Mouse (Mus musculus) CH12.LX (cell line): ENCODE measurements around the gene Epha3. TPM values are rescaled to one million over a fixed set of nuclear protein-coding genes. Genes with fewer than 3 reads are reported as not detected.

ENCODE experiments used
- DNase-seq: peaks from one replicate; pipeline ENCODE4 v3.0.0-alpha.2; 2013; ENCODE audit errors: extremely low read depth
- H3K27ac ChIP-seq: 2 replicates; pipeline ENCODE4 v1.5.1; 2012; ENCODE audit warnings: low read depth, mild to moderate bottlenecking, control low read depth, moderate library complexity; ENCODE audit not compliant: insufficient read depth
- H3K27me3 ChIP-seq: replicated peaks from 2 replicates; pipeline ENCODE3; 2012; ENCODE audit warnings: inconsistent platforms
- H3K36me3 ChIP-seq, 2 experiments: replicated peaks in 1 of 2; 2 replicates each; pipeline versions ENCODE3 to v1.6.1; 2012; ENCODE audit warnings: inconsistent platforms in 1 of 2, low read length in 1 of 2, mild to moderate bottlenecking in 1 of 2, mixed read lengths in 1 of 2, moderate library complexity in 1 of 2; ENCODE audit not compliant: control insufficient read depth in 1 of 2, insufficient read depth in 1 of 2
- H3K4me1 ChIP-seq, 2 experiments: 2 replicates each; pipeline ENCODE4 v1.6.1; 2012; ENCODE audit warnings: inconsistent platforms in 1 of 2, moderate library complexity in 1 of 2; ENCODE audit not compliant: insufficient read depth in 2 of 2, control insufficient read depth in 1 of 2
- H3K4me2 ChIP-seq: 2 replicates; pipeline ENCODE4 v1.6.1; 2012; ENCODE audit warnings: low read depth, mild to moderate bottlenecking, control low read depth; ENCODE audit not compliant: poor library complexity, insufficient read depth, severe bottlenecking
- H3K4me3 ChIP-seq, 3 experiments: fragments of 150-350 bp in 1 of 3; sonication (generic) in 1 of 3; replicated peaks in 1 of 3; 2 replicates each; pipeline versions ENCODE3 to v1.5.1; 2011 to 2012; ENCODE audit warnings: low read depth in 2 of 3, low read length in 2 of 3, mild to moderate bottlenecking in 2 of 3, moderate library complexity in 2 of 3, control low read depth in 1 of 3, improper control_type of control experiment in 1 of 3, inconsistent platforms in 1 of 3, mixed read lengths in 1 of 3; ENCODE audit not compliant: poor library complexity in 1 of 3
- H3K79me2 ChIP-seq: replicated peaks from 2 replicates; pipeline ENCODE4 v1.6.1; 2012; ENCODE audit warnings: mild to moderate bottlenecking, moderate library complexity; ENCODE audit not compliant: control insufficient read depth, poor library complexity, insufficient read depth, severe bottlenecking; ENCODE audit errors: extremely low read depth
- H3K9ac ChIP-seq: 2 replicates; pipeline ENCODE4 v1.6.1; 2012; ENCODE audit warnings: low read depth, mild to moderate bottlenecking, control low read depth, moderate library complexity; ENCODE audit not compliant: insufficient read depth
- H3K9me3 ChIP-seq: replicated peaks from 2 replicates; pipeline ENCODE3; 2012; ENCODE audit warnings: low read length, inconsistent platforms, mixed read lengths
- BHLHE40 ChIP-seq: IDR thresholded peaks from 2 replicates; pipeline ENCODE4 v1.6.1; 2011; ENCODE audit warnings: mild to moderate bottlenecking, low read depth, low read length, improper control_type of control experiment
- E2F4 ChIP-seq: IDR thresholded peaks from 2 replicates; pipeline ENCODE4 v1.6.1; 2011; ENCODE audit warnings: low read depth, low read length, improper control_type of control experiment; ENCODE audit not compliant: insufficient replicate concordance
- EP300 ChIP-seq: IDR thresholded peaks from 2 replicates; pipeline ENCODE4 v1.6.1; 2011; ENCODE audit warnings: low read length, improper control_type of control experiment
- ETS1 ChIP-seq: conservative IDR thresholded peaks from 2 replicates; pipeline ENCODE4 v1.6.1; 2012; ENCODE audit warnings: low read depth, mild to moderate bottlenecking, inconsistent platforms, low read length, improper control_type of control experiment, moderate library complexity
- GABPA ChIP-seq: IDR thresholded peaks from 2 replicates; pipeline ENCODE4 v1.6.1; 2012; ENCODE audit warnings: low read depth, low read length, improper control_type of control experiment, inconsistent platforms; ENCODE audit not compliant: insufficient replicate concordance
- HCFC1 ChIP-seq: IDR thresholded peaks from 2 replicates; pipeline ENCODE4 v1.6.1; 2012; ENCODE audit warnings: low read depth, mild to moderate bottlenecking, inconsistent platforms, low read length, improper control_type of control experiment
- IRF4 ChIP-seq: IDR thresholded peaks from 2 replicates; pipeline ENCODE4 v1.6.1; 2014; ENCODE audit warnings: low read depth, mild to moderate bottlenecking, inconsistent platforms, low read length, improper control_type of control experiment
- JUN ChIP-seq: IDR thresholded peaks from 2 replicates; pipeline ENCODE4 v1.6.1; 2011; ENCODE audit warnings: low read depth, mild to moderate bottlenecking, low read length, improper control_type of control experiment, moderate library complexity; ENCODE audit not compliant: insufficient read depth
- JUND ChIP-seq: conservative IDR thresholded peaks from 2 replicates; pipeline ENCODE4 v1.6.1; 2011; ENCODE audit warnings: low read depth, low read length, improper control_type of control experiment
- KAT2A ChIP-seq: IDR thresholded peaks from 2 replicates; pipeline ENCODE4 v1.6.1; 2012; ENCODE audit warnings: low read length, improper control_type of control experiment, inconsistent platforms; ENCODE audit not compliant: insufficient replicate concordance
- MAX ChIP-seq: IDR thresholded peaks from 2 replicates; pipeline ENCODE4 v1.6.1; 2011; ENCODE audit warnings: low read length, improper control_type of control experiment
- MAZ ChIP-seq: IDR thresholded peaks from 2 replicates; pipeline ENCODE4 v1.6.1; 2012; ENCODE audit warnings: low read depth, mild to moderate bottlenecking, inconsistent platforms, low read length, improper control_type of control experiment, moderate library complexity
- MEF2A ChIP-seq: IDR thresholded peaks from 2 replicates; pipeline ENCODE4 v1.6.1; 2014; ENCODE audit warnings: low read depth, mild to moderate bottlenecking, inconsistent platforms, low read length, improper control_type of control experiment, borderline replicate concordance
- MXI1 ChIP-seq: IDR thresholded peaks from 2 replicates; pipeline ENCODE4 v1.6.1; 2011; ENCODE audit warnings: mild to moderate bottlenecking, low read depth, low read length, improper control_type of control experiment
- MYC ChIP-seq: IDR thresholded peaks from 2 replicates; pipeline ENCODE4 v1.6.1; 2011; ENCODE audit warnings: low read depth, mild to moderate bottlenecking, improper control_type of control experiment, low read length
- NELFE ChIP-seq: IDR thresholded peaks from 2 replicates; pipeline ENCODE4 v1.6.1; 2011; ENCODE audit warnings: low read depth, low read length, improper control_type of control experiment
- NRF1 ChIP-seq: IDR thresholded peaks from 2 replicates; pipeline ENCODE4 v1.6.1; 2014; ENCODE audit warnings: low read depth, mild to moderate bottlenecking, inconsistent platforms, low read length, improper control_type of control experiment, moderate library complexity
- POLR2AphosphoS2 ChIP-seq: IDR thresholded peaks from 2 replicates; pipeline ENCODE4 v1.6.1; 2011; ENCODE audit warnings: low read depth, low read length, improper control_type of control experiment
- RAD21 ChIP-seq: IDR thresholded peaks from 2 replicates; pipeline ENCODE4 v1.6.1; 2011; ENCODE audit warnings: low read depth, mild to moderate bottlenecking, low read length, improper control_type of control experiment, moderate library complexity
- RCOR1 ChIP-seq: conservative IDR thresholded peaks from 2 replicates; pipeline ENCODE4 v1.6.1; 2012; ENCODE audit warnings: low read depth, mild to moderate bottlenecking, inconsistent platforms, low read length, improper control_type of control experiment
- SIN3A ChIP-seq: IDR thresholded peaks from 2 replicates; pipeline ENCODE4 v1.6.1; 2012; ENCODE audit warnings: low read length, improper control_type of control experiment, inconsistent platforms
- SMC3 ChIP-seq: IDR thresholded peaks from 2 replicates; pipeline ENCODE4 v1.6.1; 2011; ENCODE audit warnings: low read depth, low read length, improper control_type of control experiment
- UBTF ChIP-seq: IDR thresholded peaks from 2 replicates; pipeline ENCODE4 v1.6.1; 2012; ENCODE audit warnings: low read depth, mild to moderate bottlenecking, inconsistent platforms, low read length, improper control_type of control experiment, moderate library complexity
- USF1 ChIP-seq: IDR thresholded peaks from 2 replicates; pipeline ENCODE4 v1.6.1; 2014; ENCODE audit warnings: low read depth, mild to moderate bottlenecking, inconsistent platforms, low read length, improper control_type of control experiment
- USF2 ChIP-seq: conservative IDR thresholded peaks from 2 replicates; pipeline ENCODE4 v1.6.1; 2011; ENCODE audit warnings: low read depth, low read length, improper control_type of control experiment
- ZC3H11A ChIP-seq: IDR thresholded peaks from 2 replicates; pipeline ENCODE4 v1.6.1; 2012; ENCODE audit warnings: low read depth, mild to moderate bottlenecking, inconsistent platforms, low read length, improper control_type of control experiment
- ZKSCAN1 ChIP-seq: IDR thresholded peaks from 2 replicates; pipeline ENCODE4 v1.6.1; 2012; ENCODE audit warnings: low read depth, inconsistent platforms, low read length, improper control_type of control experiment, borderline replicate concordance
- ZMIZ1 ChIP-seq: IDR thresholded peaks from 2 replicates; pipeline ENCODE4 v1.6.1; 2012; ENCODE audit warnings: low read depth, mild to moderate bottlenecking, inconsistent platforms, low read length, improper control_type of control experiment
- ZNF384 ChIP-seq: IDR thresholded peaks from 2 replicates; pipeline ENCODE4 v1.6.1; 2012; ENCODE audit warnings: low read depth, low read length, improper control_type of control experiment, inconsistent platforms
- dilution Hi-C: fragments of 300-500 bp; cut with MboI; formaldehyde crosslinking; loops from 2 replicates; pipeline ENCODE4 v1.14.3; 2020; ENCODE audit warnings: low sequenced_read_pairs; ENCODE audit not compliant: extremely low pct_unique_long_range_greater_than_20kb, extremely low pct_ligation_motif_present
- in situ Hi-C: fragments of 300-500 bp; cut with MboI; formaldehyde crosslinking; loops from 3 replicates; pipeline ENCODE4 v1.14.3; 2019; ENCODE audit warnings: low sequenced_read_pairs, low pct_ligation_motif_present, low pct_unique_long_range_greater_than_20kb, mixed read lengths
- polyA plus RNA-seq: library from polyadenylated mRNA; unstranded; fragments of >175 nt; gene quantifications from 2 replicates; pipeline ENCODE4 v1.2.1, GENCODE M21; 2012; ENCODE audit warnings: low read depth; ENCODE audit not compliant: insufficient read length
- total RNA-seq, 2 experiments: library from RNA; depleted of rRNA; stranded (reverse); fragments of 300-350 nt in 1 of 2; fragments of >200 nt in 1 of 2; gene quantifications; 2 replicates each; pipeline ENCODE4 v1.2.3; 2012 to 2014

Gene Epha3
- total and polyA plus RNA-seq, 3 experiments, result not detected

DNA sequence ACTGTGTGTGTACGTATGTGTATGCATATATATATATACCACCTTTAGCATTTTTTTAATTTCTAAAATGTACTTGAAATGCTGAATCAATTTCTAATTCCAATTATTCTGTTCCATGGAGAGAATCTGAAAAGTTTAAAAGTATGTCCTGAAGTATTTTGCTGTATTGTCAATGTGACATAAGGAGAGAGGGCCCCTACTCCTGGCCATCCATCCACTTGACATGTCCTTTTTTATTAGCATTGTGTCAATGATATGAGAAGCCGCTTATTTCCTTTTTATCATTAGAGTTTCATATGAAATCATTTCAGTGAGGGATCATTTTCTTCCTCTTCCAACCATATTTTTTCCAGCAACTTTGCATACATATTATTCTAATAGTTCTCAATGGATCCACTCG lies 58.0 kb downstream of the Epha3 start:
- in situ Hi-C loops, result no loop called here
- peaks cover 26% of the 10 kb centered on the region for H3K9me3 ChIP-seq
- H3K27me3 ChIP-seq, result no peaks in the 10 kb centered on the region
- TF ChIP-seq ZNF384, result no peak
- TF ChIP-seq, all 38 proteins: peak for 0
- Histone ChIP-seq H3K4me1 (no peaks in the 10 kb centered on the region), H3K27ac (no peak overlapping the region), H3K36me3 (no peaks in the 10 kb centered on the region), H3K79me2 (no peaks in the 10 kb centered on the region), H3K4me3 (no peak overlapping the region), H3K9ac (no peak overlapping the region), H3K4me2 (no peak overlapping the region)
- DNase-seq, result no peak
- dilution Hi-C loops, result no loop called here

DNA sequence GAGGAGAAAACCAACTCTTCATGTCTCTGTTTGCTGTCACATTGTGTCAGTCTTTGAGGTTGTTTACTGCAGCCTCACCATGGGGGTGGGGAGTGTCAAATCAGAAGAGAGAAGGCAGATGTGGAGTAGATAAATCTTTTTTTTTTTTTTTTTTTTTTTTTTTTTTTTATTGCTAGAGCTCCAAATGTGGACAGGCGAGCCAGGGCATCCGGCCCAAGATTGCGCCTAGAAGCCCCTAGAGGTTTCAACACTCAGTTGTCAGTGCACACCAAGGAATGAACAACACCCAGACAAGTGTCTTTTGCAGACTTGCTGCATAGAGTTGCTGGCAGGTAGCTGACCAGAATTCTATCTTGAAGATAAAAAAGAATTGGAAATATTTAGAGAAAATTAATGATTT lies 62.5 kb downstream of the Epha3 start:
- dilution Hi-C loops (no loop called here), in situ Hi-C loops (no loop called here)
- H3K9me3 ChIP-seq, result peaks cover 23% of the 10 kb centered on the region

GRCm38 (mm10) chr16:63798341-63798740 lies 65.6 kb downstream of the Epha3 start:
- dilution Hi-C loops, result no loop called here

More for the DNA sequence above, 62.5 kb downstream of the Epha3 start:
- Histone ChIP-seq H3K4me1 (no peaks in the 10 kb centered on the region), H3K4me2 (no peak overlapping the region), H3K9ac (no peak overlapping the region), H3K4me3 (no peak overlapping the region), H3K36me3 (no peaks in the 10 kb centered on the region), H3K79me2 (no peaks in the 10 kb centered on the region), H3K27ac (no peak overlapping the region), H3K27me3 (no peaks in the 10 kb centered on the region)
- no peak for DNase-seq
- TF ChIP-seq MAZ, result no peak
- TF ChIP-seq KAT2A, result no peak
- TF ChIP-seq ZMIZ1, result no peak
- TF ChIP-seq SIN3A, result no peak
- TF ChIP-seq GABPA, result no peak
- no peak for TF ChIP-seq POLR2AphosphoS2
- no peak for TF ChIP-seq MXI1
- TF ChIP-seq MYC, result no peak
- no peak for TF ChIP-seq RAD21
- TF ChIP-seq ZNF384, result no peak
- no peak for TF ChIP-seq NELFE
- TF ChIP-seq USF2, result no peak
- no peak for TF ChIP-seq MEF2A
- TF ChIP-seq ETS1, result no peak
- TF ChIP-seq EP300, result no peak
- TF ChIP-seq NRF1, result no peak
- no peak for TF ChIP-seq MAX
- TF ChIP-seq ZC3H11A, result no peak

More at GRCm38 (mm10) chr16:63798341-63798740, 65.6 kb downstream of the Epha3 start:
- in situ Hi-C loops, result no loop called here
- no peak overlapping the region for H3K4me2 ChIP-seq
- DNase-seq, result no peak
- no peak overlapping the region for H3K4me3 ChIP-seq
- H3K36me3 ChIP-seq, result no peaks in the 10 kb centered on the region
- H3K9me3 ChIP-seq, result peaks cover 32% of the 10 kb centered on the region
- H3K27ac ChIP-seq, result no peak overlapping the region
- TF ChIP-seq E2F4 (no peak), UBTF (no peak), USF1 (no peak), IRF4 (no peak), JUND (no peak), NELFE (no peak), SMC3 (no peak), RCOR1 (no peak), ZNF384 (no peak), MYC (no peak), JUN (no peak), POLR2AphosphoS2 (no peak), BHLHE40 (no peak), ZC3H11A (no peak), HCFC1 (no peak), EP300 (no peak), ZKSCAN1 (no peak), ETS1 (no peak)
- TF ChIP-seq, all 38 proteins: peak for 0
- H3K27me3 ChIP-seq, result no peaks in the 10 kb centered on the region
- H3K4me1 ChIP-seq, result no peaks in the 10 kb centered on the region
- no peak overlapping the region for H3K9ac ChIP-seq
- no peaks in the 10 kb centered on the region for H3K79me2 ChIP-seq
